Mouse (Mus musculus): Measurements from ENCODE around the gene Slc37a1.

DNA sequence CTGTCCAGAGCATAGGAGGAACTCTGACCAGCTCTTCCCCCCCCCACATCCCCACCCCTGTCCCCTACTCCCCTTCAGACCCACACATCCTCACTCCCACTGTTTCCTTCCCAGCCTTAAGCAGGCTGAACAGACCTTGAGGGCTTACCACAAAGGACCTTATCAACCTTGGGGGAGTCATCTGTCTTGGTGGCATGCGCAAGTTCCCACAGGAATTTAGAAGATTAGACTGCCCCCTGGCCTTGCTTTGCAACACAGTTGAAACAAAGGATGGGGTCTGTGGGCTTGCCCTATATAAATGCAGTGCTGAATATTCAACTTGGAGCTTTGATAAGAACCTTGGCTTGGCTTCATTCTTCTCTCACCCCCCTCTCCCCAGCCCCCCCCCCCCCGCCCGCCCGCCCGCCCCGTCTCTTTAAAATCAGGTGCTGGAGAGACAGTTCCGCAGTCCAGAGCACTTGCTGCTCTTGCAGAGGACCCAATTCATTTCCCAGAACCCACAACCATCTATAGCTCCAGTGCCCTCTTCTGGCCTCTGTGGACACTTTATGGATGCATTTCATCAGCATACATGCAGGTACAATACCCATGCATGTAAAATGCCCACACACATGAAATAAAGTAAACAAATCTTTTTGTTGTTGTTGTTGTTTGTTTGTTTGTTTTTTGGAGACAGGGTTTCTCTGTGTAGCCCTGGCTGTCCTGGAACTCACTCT lies 15.3 kb upstream of the Slc37a1 start:
- TF ChIP-seq CTCF (conservative IDR thresholded peaks at IDR 0.05; ENCODE audit: low read length) (no peak), NANOG (IDR thresholded peaks at IDR 0.05; ENCODE audit: borderline replicate concordance, low read length) (no peak)
